Mouse (Mus musculus) gastrocnemius, adult 18-20 months (tissue): ENCODE measurements around the gene Entpd7. TPM values are rescaled to one million over a fixed set of nuclear protein-coding genes. Genes with fewer than 3 reads are reported as not detected.

Experiments used
- DNase-seq: peaks from one replicate; pipeline ENCODE4 v3.0.0; 2021; ENCODE audit warnings: low spot score
- total RNA-seq, 2 experiments: library from RNA; stranded (reverse); gene quantifications; 2 replicates each; pipeline ENCODE4 v1.2.3; 2021

Gene Entpd7
- total RNA-seq, 2 experiments from 2014 or later, result 0.74 to 1.6 TPM

- DNase-seq, result no peak
These were observed 34.0 kb downstream of the Entpd7 start for GRCm38 (mm10) chr19:43723501-43723900.

- DNase-seq, result no peak
These were observed 34.7 kb downstream of the Entpd7 start for GRCm38 (mm10) chr19:43724194-43724593.

GRCm38 (mm10) chr19:43724821-43725220 lies 35.3 kb downstream of the Entpd7 start:
- no peak for DNase-seq

- no peak for DNase-seq
These were observed 37.2 kb downstream of the Entpd7 start for GRCm38 (mm10) chr19:43726510-43727146.

GRCm38 (mm10) chr19:43729296-43730036 lies 40.0 kb downstream of the Entpd7 start:
- no peak for DNase-seq

- no peak for DNase-seq
These were observed 40.6 kb downstream of the Entpd7 start for GRCm38 (mm10) chr19:43730037-43730428.

GRCm38 (mm10) chr19:43731157-43731556 lies 41.7 kb downstream of the Entpd7 start:
- DNase-seq, result no peak

GRCm38 (mm10) chr19:43738409-43738808 lies 48.9 kb downstream of the Entpd7 start:
- no peak for DNase-seq

- no peak for DNase-seq
These were observed 53.9 kb downstream of the Entpd7 start for GRCm38 (mm10) chr19:43743401-43743800.

- DNase-seq, result no peak
These were observed 56.3 kb downstream of the Entpd7 start for GRCm38 (mm10) chr19:43745740-43746139.

- no peak for DNase-seq
These were observed 58.4 kb downstream of the Entpd7 start for GRCm38 (mm10) chr19:43747877-43748276.

- DNase-seq, result no peak
These were observed 60.5 kb downstream of the Entpd7 start for GRCm38 (mm10) chr19:43750008-43750407.

- peak; percentile 97 for DNase-seq
These were observed 63.2 kb downstream of the Entpd7 start, which contains the start of the genes Cutc and Cox15 for GRCm38 (mm10) chr19:43752489-43753225. TSS of gene Cutc (plus strand) at chr19:43752996. TSS of gene Cox15 (minus strand) at chr19:43753000.

GRCm38 (mm10) chr19:43753226-43753835 lies 63.9 kb downstream of the Entpd7 start:
- DNase-seq, result peak; percentile 93

- no peak for DNase-seq
These were observed 64.8 kb downstream of the Entpd7 start for GRCm38 (mm10) chr19:43754237-43754636.

GRCm38 (mm10) chr19:43754872-43755271 lies 65.4 kb downstream of the Entpd7 start:
- no peak for DNase-seq

GRCm38 (mm10) chr19:43760504-43760903 lies 71.0 kb downstream of the Entpd7 start:
- peak; percentile 71 for DNase-seq

- no peak for DNase-seq
These were observed 72.2 kb downstream of the Entpd7 start for GRCm38 (mm10) chr19:43761543-43762256.

- no peak for DNase-seq
These were observed 72.9 kb downstream of the Entpd7 start for GRCm38 (mm10) chr19:43762410-43762809.

- no peak for DNase-seq
These were observed 77.0 kb downstream of the Entpd7 start for GRCm38 (mm10) chr19:43766451-43766850.
